Mouse (Mus musculus) frontal cortex, postnatal 36 days (tissue): ENCODE results near the gene Kidins220.

ENCODE experiments used
- DNase-seq, 2 experiments: peaks; one replicate each; pipeline ENCODE4 v3.0.0; 2022; ENCODE audit warnings: low spot score in 2 of 2

Kidins220 gene

DNA sequence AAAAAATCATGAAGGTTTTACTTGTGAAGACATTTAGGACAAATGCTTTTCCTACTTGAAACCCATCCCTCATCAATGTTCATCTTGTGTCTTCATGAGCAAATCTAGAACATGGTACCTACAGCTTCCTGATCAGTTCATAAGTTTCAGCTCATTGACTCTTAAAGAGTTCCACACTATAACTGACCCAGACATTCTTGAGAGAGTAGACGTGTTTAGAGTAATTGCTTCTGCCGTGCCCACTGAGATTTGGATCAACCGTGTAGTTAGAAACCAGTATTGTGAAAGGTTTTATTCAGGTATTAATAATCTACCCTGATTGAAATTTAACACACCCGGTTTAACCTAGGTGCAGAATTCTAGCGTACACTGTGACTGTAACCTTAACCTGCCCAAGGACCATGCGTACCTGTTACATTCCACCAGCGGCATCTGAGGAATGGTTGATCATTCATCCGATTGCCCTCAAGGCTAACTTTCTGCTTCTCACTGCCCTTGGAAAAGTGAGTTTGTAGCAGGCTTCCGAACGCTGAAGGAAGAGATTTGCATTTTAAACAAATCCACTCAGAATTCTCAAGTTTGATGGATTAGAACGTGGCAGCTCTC lies 12.3 kb upstream of the Kidins220 start:
- DNase-seq: no peak

DNA sequence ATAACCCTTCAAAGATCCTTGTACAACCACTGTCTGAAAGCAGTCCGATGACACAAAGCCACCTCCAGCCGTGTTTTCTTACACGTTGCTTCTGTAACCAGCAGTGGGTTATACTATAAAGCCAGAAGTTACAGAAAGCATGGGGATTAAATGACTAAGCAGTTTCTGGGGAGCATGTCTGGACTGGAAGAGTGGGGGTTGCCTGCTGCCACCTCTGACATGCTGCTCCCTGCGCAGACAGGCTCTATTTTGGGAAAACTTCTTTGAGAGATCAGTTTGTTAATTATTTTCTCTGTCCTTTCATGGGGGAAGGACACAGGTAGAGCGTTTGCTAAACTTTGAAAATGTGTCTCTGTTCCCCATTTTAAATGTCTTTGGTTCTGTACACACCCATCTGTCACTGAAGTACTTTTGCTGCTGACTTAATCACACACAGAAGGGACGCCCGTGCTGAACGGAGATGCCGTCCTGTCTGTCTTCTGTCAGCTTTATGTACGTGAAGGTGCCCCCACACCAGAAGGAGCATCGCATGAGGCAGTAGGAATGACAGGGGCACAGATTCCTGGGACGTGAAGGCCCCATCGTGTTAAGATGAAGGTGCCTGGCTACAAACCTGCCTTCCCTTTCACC lies 11.2 kb upstream of the Kidins220 start:
- DNase-seq: no peak

DNA sequence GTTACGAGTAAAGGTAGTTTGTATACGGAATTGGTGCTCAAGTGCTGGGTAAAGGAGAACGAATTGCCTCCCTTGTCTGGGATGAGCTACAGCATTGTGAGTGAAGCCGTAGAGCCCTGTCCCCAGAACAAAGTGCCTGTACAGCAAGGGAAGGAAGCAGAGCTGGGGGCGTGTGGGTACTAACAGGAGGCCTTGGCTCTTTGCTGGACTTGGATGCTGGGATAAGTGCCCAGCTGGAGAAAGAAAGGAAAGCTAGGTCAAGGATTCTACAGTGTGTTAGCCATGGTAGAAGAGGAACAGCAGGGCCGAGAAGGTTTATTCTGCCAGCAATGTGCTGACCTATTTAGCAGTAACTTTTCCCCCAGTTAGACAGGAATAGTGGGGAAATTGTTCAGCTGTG lies 9.3 kb upstream of the Kidins220 start:
- DNase-seq: peak in 1 of 2 experiments; percentile 48

DNA sequence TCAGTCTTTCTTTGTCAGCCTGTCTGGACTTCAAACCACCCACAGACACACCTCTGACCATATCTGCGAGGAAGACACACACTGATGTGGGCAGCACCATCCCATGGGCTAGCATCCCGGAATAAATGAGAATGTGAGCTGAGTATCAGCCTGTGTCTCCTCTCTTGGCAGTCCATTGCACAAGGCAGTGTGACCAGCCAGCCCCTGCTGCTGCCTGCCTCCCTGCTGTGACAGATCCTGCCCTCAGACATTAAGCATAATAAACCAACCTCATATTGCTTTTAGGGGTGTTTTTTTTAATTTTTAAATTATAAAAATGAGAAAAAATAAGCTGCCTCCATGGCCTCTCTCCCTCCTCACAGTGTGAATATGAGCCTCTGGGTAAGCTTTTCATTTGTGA lies 8.7 kb upstream of the Kidins220 start:
- no peak for DNase-seq

DNA sequence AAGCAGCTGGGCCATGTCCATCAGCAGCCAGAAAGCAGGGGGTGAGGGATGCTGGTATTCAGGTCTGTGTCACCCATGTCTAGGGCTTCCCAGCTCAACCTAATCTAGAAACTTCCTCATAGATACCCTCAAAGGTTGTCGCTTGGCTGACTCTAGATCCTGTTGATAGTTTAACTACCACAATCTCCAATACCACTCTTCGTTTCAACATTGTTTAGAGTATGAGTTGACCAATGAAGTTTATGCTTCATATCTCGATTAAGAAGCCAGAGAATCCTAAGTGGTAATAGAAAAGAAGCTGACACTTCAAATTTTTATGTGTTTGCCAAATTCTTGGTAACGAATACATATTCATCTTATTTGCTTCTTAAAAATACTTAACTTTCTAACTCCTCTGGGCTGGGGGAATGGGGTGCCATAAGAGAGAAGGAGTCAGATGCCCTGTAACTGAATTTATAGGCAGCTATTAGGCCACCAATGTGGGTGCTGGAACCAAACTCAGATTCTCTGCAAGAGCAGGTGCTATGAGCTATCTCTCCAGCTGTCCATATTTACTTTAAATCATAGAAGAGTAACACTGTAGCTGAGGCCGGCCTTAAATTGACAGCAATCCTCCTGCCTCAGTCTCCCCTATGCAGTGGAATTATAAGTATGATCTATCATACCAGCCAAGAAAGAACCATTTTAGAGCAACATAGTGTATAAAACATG lies 3.1 kb upstream of the Kidins220 start:
- DNase-seq: no peak

DNA sequence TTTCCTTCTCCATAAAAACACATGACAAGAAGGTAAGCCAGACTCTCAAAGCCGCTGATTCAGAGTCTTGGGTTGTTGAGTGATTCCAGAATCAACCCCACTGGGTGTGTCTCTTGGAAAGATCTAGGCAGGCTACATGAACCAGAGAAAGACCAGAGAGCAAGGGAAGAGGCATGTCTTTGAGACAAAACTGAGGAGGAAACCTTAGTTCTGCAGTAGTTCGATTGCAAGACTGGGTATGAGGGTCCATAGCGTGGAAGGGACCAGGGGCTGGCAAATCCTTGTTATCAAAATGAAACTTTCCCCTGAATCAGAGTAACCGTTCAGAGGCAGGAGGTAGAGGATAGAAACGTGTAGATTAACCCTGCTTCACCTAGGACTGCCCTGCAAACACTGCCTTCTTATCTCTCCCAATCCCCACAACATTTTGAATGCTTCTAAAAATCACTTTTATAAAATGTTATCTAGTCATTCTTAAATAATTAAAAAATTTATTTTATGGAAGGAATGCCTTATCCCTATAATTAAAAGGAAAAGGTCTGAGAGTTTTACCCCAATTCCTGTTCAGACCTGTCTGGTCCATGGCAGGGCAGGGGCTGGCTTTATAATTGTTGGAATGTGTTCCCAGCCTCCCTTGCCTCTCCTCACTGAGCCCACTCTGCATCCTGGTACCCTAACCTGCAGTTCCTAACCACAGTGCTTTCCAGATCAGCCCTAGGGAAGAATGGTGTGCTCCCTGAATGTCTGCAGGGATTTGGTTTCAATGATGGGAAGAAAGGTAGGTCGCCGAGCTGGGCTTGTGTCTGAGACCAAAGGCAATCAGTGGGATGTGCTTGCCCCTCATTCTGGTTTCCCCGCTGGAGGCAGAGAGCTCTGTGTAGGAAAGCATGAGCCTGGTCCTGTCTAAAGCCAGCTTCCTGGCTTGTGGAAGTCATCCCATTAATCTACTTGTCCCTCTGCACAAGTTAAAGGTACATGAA lies 2.1 kb upstream of the Kidins220 start:
- DNase-seq: no peak

DNA sequence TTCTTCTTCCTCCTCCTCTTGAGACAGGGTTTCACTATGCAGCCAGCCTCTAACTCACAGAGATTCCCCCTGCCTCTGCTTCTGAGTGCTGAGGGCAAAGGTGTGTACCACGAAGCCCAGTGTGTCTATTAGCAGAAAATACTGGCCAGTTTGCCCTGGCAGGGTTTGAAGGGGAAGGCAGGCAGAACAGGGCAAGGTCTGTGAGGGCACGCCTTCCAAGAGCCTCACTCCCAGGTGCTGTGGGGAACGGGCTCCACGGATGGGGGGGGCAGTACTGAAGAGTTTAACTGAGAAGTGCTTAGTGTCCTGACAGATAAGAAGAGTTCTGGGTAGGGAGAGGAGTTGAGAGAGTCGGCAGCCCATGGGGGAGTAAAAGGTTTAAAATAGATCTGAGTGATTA lies 1.1 kb upstream of the Kidins220 start:
- DNase-seq: no peak

DNA sequence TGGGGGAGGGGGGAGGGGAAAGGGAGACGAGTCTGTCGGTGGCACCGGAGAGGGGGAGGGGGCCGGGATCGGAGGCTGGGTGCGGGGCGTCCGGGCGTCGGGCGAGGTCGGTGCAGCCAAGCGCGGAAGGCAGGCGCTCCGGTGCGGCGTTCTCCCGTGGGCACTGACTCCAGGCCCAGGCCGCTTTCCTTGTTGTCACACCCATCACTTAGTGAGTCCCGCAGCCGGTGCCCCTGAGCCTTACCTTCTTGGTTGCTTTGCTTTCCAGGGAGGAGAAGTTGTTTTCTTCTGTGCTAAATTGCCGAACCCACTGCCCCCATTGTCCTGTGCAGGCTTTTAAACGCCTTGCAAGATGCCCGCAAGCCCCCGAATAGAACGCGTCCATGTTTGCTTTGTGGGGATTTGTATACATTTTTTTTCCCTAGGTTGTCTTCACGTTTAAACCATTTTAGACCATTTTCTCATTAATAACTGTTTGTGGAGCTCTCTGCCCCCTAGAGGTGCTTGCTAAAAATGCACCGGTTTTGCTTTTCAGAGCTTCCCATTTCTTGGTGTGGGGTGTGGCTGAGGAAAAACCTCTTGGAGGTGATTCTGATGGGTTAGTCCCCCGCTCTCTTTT lies 499 bp downstream of the Kidins220 start:
- peak; percentile 71 to 82 for DNase-seq

DNA sequence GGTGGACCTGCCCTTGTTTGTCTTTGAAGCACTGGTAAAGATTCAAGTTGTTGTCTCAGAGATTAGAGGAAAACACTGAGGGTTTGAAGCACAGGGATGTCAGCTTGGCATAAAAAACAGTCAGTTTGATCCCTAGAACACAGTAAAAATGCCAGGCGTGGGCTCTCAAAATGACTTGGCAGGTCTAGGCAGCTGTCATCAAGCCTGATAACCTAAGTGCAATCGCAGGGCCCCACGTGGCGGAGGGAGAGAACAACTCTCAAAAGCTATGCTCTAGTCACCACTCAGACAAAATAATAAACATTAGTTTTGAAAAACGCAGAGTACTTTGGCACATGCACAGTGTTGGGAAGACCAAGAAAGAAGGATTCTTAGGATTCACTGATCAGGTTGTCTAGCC lies 10.5 kb downstream of the Kidins220 start:
- DNase-seq: no peak

DNA sequence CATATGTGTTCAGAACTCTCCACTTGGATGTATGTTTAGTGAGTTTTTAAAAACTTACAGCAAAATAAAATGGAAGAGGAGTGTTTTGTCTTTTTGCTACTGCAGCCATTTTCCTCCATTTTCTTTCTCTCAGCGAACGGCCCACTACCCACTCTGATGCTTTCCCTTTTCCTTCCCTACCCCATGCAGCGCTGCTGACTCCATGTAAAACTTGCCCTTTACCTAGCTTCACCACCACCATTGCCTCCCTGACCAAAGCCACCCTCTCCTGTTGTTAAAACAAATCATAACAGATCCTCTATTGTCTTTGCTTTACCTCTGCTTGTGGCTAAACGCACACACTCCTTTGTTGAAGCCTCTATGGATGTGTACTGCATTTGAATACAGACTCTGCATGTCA lies 20.6 kb downstream of the Kidins220 start:
- no peak for DNase-seq

DNA sequence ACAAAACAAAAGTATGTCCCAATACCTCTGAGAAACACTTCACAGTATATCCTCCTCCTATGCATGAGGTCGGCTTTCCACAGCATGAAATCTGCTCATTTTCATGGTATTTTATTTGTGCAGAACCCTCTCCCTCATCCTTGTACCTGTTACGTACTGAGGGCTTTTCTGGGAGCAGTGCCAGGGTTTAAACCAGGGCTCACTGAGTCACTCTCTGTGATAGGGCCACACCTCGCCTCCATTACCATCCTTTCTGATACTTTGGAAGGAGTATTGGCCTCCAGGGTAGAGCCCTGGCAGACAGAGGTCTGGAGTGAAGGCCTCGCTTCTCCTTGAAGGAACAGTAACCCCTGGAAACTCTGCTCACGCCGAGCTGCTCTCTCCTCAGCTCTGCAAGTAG lies 30.6 kb downstream of the Kidins220 start:
- DNase-seq: no peak

DNA sequence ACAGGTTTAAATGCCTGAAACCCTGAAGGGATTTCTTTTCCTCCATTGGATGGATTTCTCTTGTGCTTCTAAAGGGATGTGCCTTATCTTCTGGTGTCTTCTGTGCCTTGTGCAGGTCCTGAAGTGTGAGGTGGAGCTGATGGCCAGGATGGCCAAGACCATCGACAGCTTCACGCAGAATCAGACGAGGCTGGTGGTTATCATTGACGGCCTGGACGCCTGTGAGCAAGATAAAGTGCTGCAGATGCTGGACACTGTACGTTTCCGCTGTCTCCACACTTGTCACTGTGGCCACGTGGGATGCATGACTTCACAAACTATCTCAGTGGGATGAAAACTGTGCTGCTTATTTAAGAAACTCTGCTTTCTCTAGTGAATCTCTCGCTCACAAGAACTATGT lies 35.2 kb downstream of the Kidins220 start:
- DNase-seq: no peak

DNA sequence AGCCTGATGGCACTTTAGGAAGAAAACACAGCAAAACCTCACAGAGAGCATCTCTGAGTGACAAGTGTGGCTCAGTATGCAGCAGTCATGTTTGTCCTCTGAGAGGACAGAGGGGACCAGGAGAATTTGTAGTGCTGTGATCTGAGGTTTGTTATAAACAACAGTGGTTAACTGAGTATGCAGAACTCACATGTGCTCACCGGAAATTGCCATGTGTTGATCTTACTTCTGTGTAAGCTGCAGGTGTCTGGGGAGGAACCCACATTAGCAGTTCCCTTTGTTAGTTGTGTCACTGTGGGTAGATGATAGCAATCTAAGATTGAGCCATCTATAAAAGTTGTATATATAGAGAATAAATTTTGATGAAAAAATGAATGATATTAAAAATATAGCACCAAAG lies 35.7 kb downstream of the Kidins220 start:
- DNase-seq: no peak

DNA sequence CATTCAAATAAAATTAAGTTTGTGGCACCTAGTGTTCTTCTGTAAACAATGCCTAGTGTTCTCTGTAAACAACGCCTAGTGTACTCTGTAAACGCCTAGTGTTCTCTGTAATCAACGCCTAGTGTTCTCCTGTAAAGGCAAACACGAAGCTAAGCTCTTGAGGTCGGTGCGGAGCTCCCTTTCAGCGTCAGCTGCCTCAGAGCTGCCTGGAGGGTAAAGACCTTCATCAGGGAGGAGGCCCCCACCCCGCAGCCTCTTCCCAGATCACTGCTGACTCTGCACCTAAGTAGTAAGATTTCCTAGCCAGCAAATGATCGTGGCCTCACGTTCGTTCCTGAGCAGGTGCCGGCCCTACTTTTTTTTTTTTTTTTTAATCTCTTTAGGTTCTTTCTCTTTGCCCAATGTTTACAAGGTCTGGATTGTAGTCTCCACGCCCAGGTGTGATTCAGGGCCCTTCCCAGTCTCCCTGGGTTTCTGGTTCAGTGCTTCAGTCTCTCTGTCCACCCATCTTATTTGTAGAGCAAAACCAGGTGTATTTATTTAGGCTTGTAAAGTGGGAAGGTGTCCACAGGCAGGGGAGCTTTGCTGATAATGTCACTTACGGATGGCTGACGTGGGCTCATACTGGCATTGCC lies 37.1 kb downstream of the Kidins220 start:
- no peak for DNase-seq

DNA sequence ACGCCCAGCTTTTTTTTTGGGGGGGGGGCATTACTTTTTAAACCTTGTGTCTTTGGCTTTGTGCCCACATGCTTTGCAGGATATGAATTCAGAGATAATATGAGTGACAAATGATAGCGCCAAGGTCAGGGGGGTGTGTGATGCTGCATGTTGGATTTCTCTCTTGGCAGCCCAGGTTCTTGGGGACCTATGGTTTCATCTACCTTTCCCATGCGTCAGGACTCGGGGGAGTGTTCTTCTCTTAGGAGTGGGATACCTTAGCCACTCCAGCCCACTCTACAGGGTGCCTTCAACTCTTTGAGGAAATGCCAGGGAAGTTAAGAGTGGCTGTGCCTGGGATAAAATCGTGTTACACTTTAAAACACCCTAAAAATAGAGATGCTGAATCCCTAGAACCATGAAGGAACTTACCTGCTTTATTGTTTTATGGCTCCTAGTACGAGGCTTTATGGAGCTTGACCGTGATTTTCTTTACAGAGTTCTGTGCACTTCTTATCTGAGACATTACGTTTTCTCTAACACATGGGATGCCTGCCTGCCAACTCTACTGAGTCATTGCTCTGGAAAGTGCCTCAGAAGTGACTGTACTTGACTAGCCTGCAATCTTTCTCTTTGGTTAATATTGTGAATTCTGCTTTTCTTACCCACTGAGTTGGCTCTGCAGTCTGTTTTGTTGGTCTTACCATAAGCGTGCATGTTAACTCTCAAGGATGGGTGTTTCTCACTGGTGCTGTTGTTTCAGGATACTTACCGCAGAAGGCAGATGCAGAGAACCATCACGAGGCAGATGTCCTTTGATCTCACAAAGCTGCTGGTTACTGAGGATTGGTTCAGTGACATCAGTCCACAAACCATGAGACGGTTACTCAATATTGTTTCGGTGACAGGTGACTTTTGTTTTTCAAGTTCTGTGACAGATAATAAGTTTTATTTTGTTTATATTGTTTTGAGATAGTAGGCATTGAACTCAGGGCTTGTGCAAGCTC lies 38.1 kb downstream of the Kidins220 start:
- DNase-seq: peak; percentile 48 to 61

DNA sequence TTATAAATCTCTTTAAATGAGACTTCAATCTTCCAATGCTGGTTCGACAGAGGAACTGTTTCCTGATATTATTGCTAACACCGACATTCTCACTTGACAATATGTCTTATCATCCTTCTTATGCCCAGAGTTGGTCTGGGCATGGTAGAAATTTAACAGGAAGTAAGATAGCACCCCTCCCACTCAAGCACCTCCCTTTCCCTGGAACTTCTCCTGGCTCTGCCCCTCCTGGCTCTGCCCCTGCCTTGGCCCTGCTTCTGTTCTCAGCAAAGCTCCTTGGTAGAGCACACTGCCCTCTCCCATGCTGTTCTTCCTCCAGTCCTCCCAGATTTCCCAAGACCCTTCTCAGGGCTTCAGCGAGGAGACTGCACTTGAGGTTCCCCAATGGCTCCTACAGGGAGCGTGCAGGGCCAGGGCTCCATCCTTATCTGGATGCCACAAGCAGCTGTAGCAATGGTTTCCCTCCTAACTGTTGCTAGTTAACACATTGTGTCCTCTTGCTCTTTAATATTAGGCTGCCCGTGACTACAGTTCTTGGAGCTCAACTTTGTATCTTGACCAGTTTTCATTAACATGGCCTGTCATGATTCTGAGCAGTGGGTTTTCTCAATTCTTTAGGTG lies 39.7 kb downstream of the Kidins220 start:
- no peak for DNase-seq

DNA sequence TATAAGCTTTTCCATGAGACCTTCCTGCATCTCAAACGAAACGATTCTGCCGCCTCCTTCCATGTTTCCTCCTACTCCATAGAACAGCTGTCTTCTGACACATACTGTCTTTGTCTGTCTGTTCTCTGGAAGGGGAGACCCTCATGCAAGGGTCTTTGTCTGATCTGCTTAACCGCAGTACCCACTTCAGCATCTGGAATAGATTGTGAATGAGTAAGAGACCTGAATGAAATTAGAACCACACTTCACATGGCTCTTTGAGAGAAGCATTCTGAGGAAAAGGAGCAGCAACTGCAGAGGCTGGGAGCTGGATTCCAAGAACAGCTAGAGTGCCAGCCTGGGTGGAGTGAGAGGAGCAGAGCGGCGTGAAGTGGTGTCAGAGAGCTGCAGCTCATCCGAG lies 40.2 kb downstream of the Kidins220 start:
- DNase-seq: no peak

DNA sequence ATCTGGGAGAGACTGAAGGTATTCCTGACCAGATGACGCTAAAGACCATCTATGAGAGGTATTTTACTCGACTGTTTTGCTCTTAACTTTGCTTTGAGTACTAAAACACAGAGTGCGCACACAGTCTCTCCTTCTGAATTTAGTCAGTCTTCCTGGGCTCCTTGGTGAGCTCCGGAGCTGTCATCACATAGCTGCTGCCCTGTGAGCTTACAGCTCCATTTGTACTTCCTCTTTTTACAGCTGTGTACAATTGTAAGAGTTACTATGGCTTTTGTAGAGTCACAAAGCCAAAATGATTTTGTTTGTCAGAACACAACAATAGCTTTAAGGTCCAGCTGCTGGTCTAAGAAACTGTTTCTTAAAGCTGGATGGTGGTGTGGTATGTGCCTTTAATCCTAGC lies 42.3 kb downstream of the Kidins220 start:
- DNase-seq: no peak

DNA sequence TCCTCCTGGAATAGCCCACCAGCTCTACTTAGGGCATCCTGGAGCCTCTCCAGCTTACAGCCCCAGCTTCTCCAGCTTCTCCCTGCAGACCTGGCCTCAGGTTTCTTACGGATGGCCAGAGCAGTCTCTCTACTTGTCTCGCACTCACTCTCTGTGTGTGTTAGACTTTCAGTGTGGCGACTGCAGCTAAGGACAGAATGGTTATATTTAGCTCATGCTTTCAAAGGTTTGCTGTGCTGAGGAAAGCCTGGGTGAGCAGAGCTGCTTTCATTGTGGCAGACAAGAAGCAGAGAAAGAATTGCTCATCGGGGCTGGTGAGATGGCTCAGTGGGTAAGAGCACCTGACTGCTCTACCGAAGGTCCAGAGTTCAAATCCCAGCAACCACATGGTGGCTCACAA lies 46.3 kb downstream of the Kidins220 start:
- DNase-seq: no peak
